25 mouse cellular contexts compared by ENCODE assay signal in the genomic region with DNA sequence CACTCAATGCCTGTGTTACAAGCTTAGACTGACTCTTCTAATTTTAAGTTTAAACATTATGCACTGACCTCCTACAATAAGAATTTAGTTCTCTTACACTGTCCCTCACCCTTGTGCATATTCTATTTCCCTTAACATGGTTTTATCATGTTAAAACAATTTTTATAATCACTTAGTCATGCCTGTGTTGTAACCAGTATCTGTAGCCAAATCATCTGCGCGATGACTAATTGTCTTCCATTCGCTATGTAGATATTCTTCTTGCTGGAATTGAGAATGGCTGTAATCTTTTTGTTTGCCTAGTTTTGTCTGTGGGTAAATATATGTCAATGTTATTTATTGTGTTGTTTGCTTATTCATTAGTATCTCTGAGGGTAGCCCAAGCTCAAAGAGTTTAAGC.
DNase-seq lines count a peak whose midpoint lies in the region; ATAC-seq and TF ChIP-seq lines count a peak whose summit lies in the region.
"Had no signal": no experiment of that assay in that cellular context is flagged by ENCODE, and none has a peak within 500 bp of the region (broad histone marks: within the 10 kb centered on the region; RNA-seq: fewer than 3 reads in every experiment).

No protein-coding gene starts in this region.

- WGBS in cerebellum, adult 2 months = 94% methylated on average over 3 of the region's 3 CpGs
- WGBS in midbrain, embryonic 15.5 days = 98% methylated on average over 3 of the region's 3 CpGs

- H3K4me2 ChIP-seq in myocyte (ENCODE audit: low read depth) = peak overlapping the region; percentile 65
- H3K4me2 ChIP-seq in midbrain, embryonic 15.5 days = no peak overlapping the region
- H3K4me2 ChIP-seq: embryonic facial prominence, embryonic 12.5 days; forebrain, embryonic 12.5 days had no signal

- no peak for TF ChIP-seq CTCF in cerebellum, adult 2 months (IDR thresholded peaks at IDR 0.05; ENCODE audit: borderline replicate concordance, insufficient read depth, low read depth, low read length)

- intact Hi-C loops in left cerebral cortex, postnatal 10 days (cut with DNase I) = no loop called here
- intact Hi-C loops in left cerebral cortex, postnatal 14 days (cut with DNase I) = no loop called here

- no peak overlapping the region for H3K27ac ChIP-seq in cerebellum, adult 2 months (ENCODE audit: insufficient read depth, low read length)
- no peak overlapping the region for H3K27ac ChIP-seq in midbrain, embryonic 15.5 days
- H3K27ac ChIP-seq: embryonic facial prominence, embryonic 10.5 days; embryonic facial prominence, embryonic 12.5 days; forebrain, embryonic 10.5 days; forebrain, embryonic 12.5 days had no signal

- no peaks in the 10 kb centered on the region for H3K27me3 ChIP-seq in myocyte (ENCODE audit: control insufficient read depth, insufficient read depth, insufficient read length)
- H3K27me3 ChIP-seq in cerebellum, adult 2 months (ENCODE audit: control insufficient read depth, insufficient read depth, low read length) = no peaks in the 10 kb centered on the region
- H3K27me3 ChIP-seq in midbrain, embryonic 15.5 days (replicated peaks) = no peaks in the 10 kb centered on the region
- H3K27me3 ChIP-seq: embryonic facial prominence, embryonic 12.5 days; forebrain, embryonic 12.5 days had no signal

- H3K4me1 ChIP-seq in cerebellum, adult 2 months (ENCODE audit: control insufficient read depth, insufficient read depth, low read length) = no peaks in the 10 kb centered on the region
- no peaks in the 10 kb centered on the region for H3K4me1 ChIP-seq in midbrain, embryonic 15.5 days
- H3K4me1 ChIP-seq: embryonic facial prominence, embryonic 10.5 days; embryonic facial prominence, embryonic 12.5 days; forebrain, embryonic 10.5 days; forebrain, embryonic 12.5 days had no signal

- DNase-seq in 3T3-L1 (ENCODE audit: low read depth, low spot score) (peak; percentile 72), 416B (ENCODE audit: low read depth) (peak; percentile 66), NIH3T3 (ENCODE audit: low read depth) (peak; percentile 80)
- DNase-seq in cerebellum, adult 2 months = no peak
- no peak for DNase-seq in left cerebral cortex, postnatal 10 days (ENCODE audit: extremely low spot score in 1 of 2, low spot score in 2 of 2)
- no peak for DNase-seq in left cerebral cortex, postnatal 14 days (ENCODE audit: low spot score in 2 of 2)
- DNase-seq: adrenal gland, adult 2 months; adrenal gland, postnatal 10 days; adrenal gland, postnatal 25 days; cerebellum, adult 11 months; cerebellum, adult 18-20 months; cerebellum, adult 9-10 months; cerebellum, postnatal 10 days; cerebellum, postnatal 25 days had no signal

- no peak for ATAC-seq in midbrain, embryonic 15.5 days (replicated peaks)
- ATAC-seq: CD4-positive, CD25-positive, alpha-beta regulatory T cell, adult 4 months; forebrain, embryonic 14.5 days; forebrain, embryonic 16.5 days had no signal

- H3K9me3 ChIP-seq in midbrain, embryonic 15.5 days = no peaks in the 10 kb centered on the region
- H3K9me3 ChIP-seq: embryonic facial prominence, embryonic 10.5 days; embryonic facial prominence, embryonic 12.5 days; forebrain, embryonic 10.5 days; forebrain, embryonic 12.5 days; G1E had no signal

- H3K36me3 ChIP-seq in myocyte (ENCODE audit: control insufficient read depth, insufficient read depth) = no peaks in the 10 kb centered on the region
- H3K36me3 ChIP-seq in midbrain, embryonic 15.5 days (replicated peaks) = no peaks in the 10 kb centered on the region
- H3K36me3 ChIP-seq: embryonic facial prominence, embryonic 10.5 days; embryonic facial prominence, embryonic 12.5 days; forebrain, embryonic 10.5 days; forebrain, embryonic 12.5 days; G1E had no signal

- no peak for TF ChIP-seq POLR2A in myocyte (IDR thresholded peaks at IDR 0.05; ENCODE audit: insufficient read length, low read depth)
- no peak for TF ChIP-seq POLR2A in cerebellum, adult 2 months (IDR thresholded peaks at IDR 0.05; ENCODE audit: borderline replicate concordance, insufficient read depth, low read length)

- no peak overlapping the region for H3ac ChIP-seq in myocyte (ENCODE audit: control insufficient read depth, insufficient read length)

- no peak overlapping the region for H3K9ac ChIP-seq in midbrain, embryonic 15.5 days
- H3K9ac ChIP-seq: embryonic facial prominence, embryonic 12.5 days; forebrain, embryonic 12.5 days had no signal

- no peak overlapping the region for H3K4me3 ChIP-seq in myocyte
- H3K4me3 ChIP-seq in cerebellum, adult 2 months (replicated peaks; ENCODE audit: insufficient read depth, low read depth, low read length) = no peak overlapping the region
- no peak overlapping the region for H3K4me3 ChIP-seq in midbrain, embryonic 15.5 days
- H3K4me3 ChIP-seq: embryonic facial prominence, embryonic 10.5 days; embryonic facial prominence, embryonic 12.5 days; erythroblast, embryonic 14.5 days; forebrain, embryonic 10.5 days; forebrain, embryonic 12.5 days had no signal

- no peaks in the 10 kb centered on the region for H3K79me2 ChIP-seq in myocyte (ENCODE audit: control insufficient read depth, insufficient read depth)

TF ChIP-seq in myocyte, 11 proteins besides CTCF, POLR2A, EP300 and RAD21:
- TF ChIP-seq CEBPB (IDR thresholded peaks at IDR 0.05; ENCODE audit: insufficient read depth, poor library complexity, severe bottlenecking) (peak; percentile 69; the same call in 1 of the 2 replicates), SRF (IDR thresholded peaks at IDR 0.05; ENCODE audit: control insufficient read depth, insufficient read length, low read depth) (no peak)

Comparison
In these comparisons a context has a peak if more than half of its experiments do, and no peak if none do; other contexts are left out.
1. DNase-seq: peak in 3T3-L1 (single experiment), 416B (single experiment) and NIH3T3 (single experiment); none in cerebellum, adult 2 months (0 of 2), left cerebral cortex, postnatal 10 days (0 of 2) and left cerebral cortex, postnatal 14 days (0 of 2).